Mouse (Mus musculus) liver, embryonic 14.5 days (tissue): ENCODE data around the gene Nfam1.

ENCODE experiments used
- CTCF ChIP-seq: IDR thresholded peaks from 2 replicates; pipeline ENCODE4 v1.5.1; 2016; ENCODE audit warnings: antibody characterized with exemption, low read depth, control low read depth
- EP300 ChIP-seq: IDR thresholded peaks from 2 replicates; pipeline ENCODE4 v1.6.1; 2016; ENCODE audit warnings: antibody characterized with exemption, low read depth

- no peak for TF ChIP-seq CTCF
- TF ChIP-seq EP300: no peak
Observed at GRCm38 (mm10) chr15:83040156-83040555, 7.0 kb upstream of the Nfam1 start.
